Mouse (Mus musculus) embryonic facial prominence, embryonic 12.5 days (tissue): Measurements from ENCODE around the gene Psmb11. TPM values are rescaled to one million over a fixed set of nuclear protein-coding genes. Genes with fewer than 3 reads are reported as not detected.

Source experiments
- ATAC-seq: fragments of 200-750 bp; cut with Nextera tagmentation; 2 replicates; pipeline ENCODE4 v1.8.0; 2017; ENCODE audit not compliant: insufficient number of reproducible peaks, insufficient read depth, low FRiP score, low TSS enrichment
- H3K27ac ChIP-seq: fragments of 300-500 bp; sonication (generic); 2 replicates; pipeline ENCODE4 v1.5.1; 2016; ENCODE audit warnings: mild to moderate bottlenecking
- H3K27me3 ChIP-seq: fragments of 300-500 bp; sonication (generic); 2 replicates; pipeline ENCODE4 v1.6.1; 2016; ENCODE audit warnings: mild to moderate bottlenecking, moderate library complexity
- H3K36me3 ChIP-seq: fragments of 300-500 bp; sonication (generic); 2 replicates; pipeline ENCODE4 v1.6.1; 2016; ENCODE audit warnings: mild to moderate bottlenecking
- H3K4me1 ChIP-seq: fragments of 300-500 bp; sonication (generic); 2 replicates; pipeline ENCODE4 v1.6.1; 2016
- H3K4me2 ChIP-seq: fragments of 300-500 bp; sonication (generic); replicated peaks from 2 replicates; pipeline ENCODE4 v1.6.1; 2016; ENCODE audit warnings: mild to moderate bottlenecking, moderate library complexity
- H3K4me3 ChIP-seq: fragments of 300-500 bp; sonication (generic); 2 replicates; pipeline ENCODE4 v1.5.1; 2016; ENCODE audit warnings: mild to moderate bottlenecking
- H3K9ac ChIP-seq: fragments of 300-500 bp; sonication (generic); 2 replicates; pipeline ENCODE4 v1.6.1; 2016; ENCODE audit warnings: mild to moderate bottlenecking, moderate library complexity
- H3K9me3 ChIP-seq: fragments of 300-500 bp; sonication (generic); 2 replicates; pipeline ENCODE4 v1.6.1; 2016; ENCODE audit warnings: mild to moderate bottlenecking, moderate library complexity
- WGBS: fragments of 180-500 bp; shearing (Covaris S2); methylation state at CpG from one replicate; pipeline ENCODE4 v1.1.7; 2016; 5-methylcytosine and 5-hydroxymethylcytosine counted together
- polyA plus RNA-seq: library from polyadenylated mRNA; unstranded; fragments of >200 nt; fragmentation: Nextera tagmentation; extraction: Ambion mirVana; gene quantifications from 2 replicates; pipeline ENCODE4 v1.2.1, GENCODE M21; 2016

The Psmb11 gene
- polyA plus RNA-seq, 1 experiment from 2014 or later, result 0.05 TPM

DNA sequence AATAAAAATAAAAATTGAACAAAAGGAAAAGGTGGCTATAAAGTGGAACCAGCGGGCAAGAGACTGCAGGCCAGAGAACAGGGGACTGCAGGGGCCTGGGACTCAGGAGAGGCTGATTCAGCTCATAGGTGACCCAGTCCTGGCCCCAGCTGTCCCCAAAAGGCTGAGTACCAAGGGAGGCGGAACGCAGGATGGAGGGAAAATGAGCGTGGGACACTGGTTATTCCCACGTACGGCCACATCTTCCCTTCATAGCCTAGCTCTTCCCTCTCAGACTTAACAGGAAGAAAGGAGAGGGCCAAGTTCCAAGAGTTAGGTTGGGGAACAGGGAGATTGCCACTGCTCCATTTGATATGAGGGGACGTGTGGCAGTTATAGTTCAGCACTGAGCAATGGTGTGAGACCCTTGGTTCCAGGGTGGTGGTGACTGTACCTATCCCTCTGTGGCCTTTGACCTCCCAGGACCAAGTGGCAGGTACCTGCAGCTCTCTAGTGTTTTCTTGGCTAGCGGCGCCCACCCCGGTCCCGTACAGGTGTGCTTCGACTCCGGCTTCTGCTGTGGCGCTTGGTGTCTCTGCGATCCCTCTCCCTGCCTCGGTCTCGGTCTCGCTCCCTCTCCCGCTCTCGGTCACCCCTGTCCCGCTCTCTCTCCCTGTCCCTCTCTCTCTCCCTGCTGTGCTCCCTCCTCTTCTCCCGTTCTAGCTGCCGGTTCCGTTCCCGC, 21.2 kb downstream of the Psmb11 start:
- H3K27me3 ChIP-seq, result no peaks in the 10 kb centered on the region
- ATAC-seq, result no peak
- peaks cover 66% of the 10 kb centered on the region for H3K36me3 ChIP-seq
- no peak overlapping the region; the same call in 1 of the 2 replicates for H3K9ac ChIP-seq
- H3K4me3 ChIP-seq, result no peak overlapping the region
- H3K9me3 ChIP-seq, result no peaks in the 10 kb centered on the region
- H3K27ac ChIP-seq, result no peak overlapping the region
- H3K4me2 ChIP-seq, result no peak overlapping the region
- H3K4me1 ChIP-seq, result peaks cover 24% of the 10 kb centered on the region
- WGBS, result 79% methylated on average over 25 of the region's 25 CpGs

DNA sequence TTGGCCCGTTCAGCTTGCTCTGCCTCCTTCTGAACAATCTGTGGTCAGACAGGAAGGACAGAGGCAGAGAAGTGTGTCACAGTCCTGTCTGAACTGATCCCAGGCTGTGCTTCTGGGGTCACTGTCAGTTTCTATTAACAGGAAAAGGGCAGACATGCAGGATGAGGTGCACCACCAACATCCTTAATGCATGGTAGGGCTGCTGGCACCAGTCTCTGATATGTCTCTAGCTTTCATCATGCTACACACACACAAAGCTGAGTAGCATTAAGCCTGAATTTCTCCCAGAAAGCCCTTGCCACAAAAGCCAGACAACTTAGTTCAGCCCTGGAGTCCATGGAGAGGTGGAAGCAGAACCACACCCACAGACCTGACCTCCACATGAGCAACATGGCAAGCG, 21.8 kb downstream of the Psmb11 start:
- no peak overlapping the region for H3K4me3 ChIP-seq
- no peak overlapping the region for H3K27ac ChIP-seq
- no peak for ATAC-seq
- H3K27me3 ChIP-seq, result no peaks in the 10 kb centered on the region
- H3K9ac ChIP-seq, result no peak overlapping the region; the same call in 1 of the 2 replicates
- no peak overlapping the region for H3K4me2 ChIP-seq
- 87% methylated on average over 2 of the region's 2 CpGs for WGBS
- no peaks in the 10 kb centered on the region for H3K9me3 ChIP-seq
- H3K4me1 ChIP-seq, result peaks cover 24% of the 10 kb centered on the region
- peaks cover 69% of the 10 kb centered on the region for H3K36me3 ChIP-seq

DNA sequence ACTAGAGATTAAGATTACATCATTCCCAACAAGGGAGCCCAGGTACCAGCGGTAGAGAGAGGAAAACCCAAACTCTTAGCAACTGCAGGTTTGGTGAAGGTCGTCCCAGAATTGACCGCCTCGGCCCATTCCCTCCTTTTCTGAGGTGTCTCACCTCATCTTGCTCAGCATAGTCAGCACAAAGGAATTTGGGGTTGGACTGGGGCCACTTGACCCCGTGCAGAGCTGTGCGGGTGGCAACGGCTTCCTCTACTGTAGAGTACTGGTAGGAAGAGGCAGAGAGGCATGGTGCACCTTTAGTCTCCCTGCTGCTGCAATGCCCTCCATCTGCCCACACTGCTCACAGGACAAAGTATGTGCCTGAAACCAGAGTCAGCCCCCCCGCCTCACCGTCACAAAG, 23.1 kb downstream of the Psmb11 start:
- Histone ChIP-seq H3K27ac (no peak overlapping the region), H3K9ac (no peak overlapping the region), H3K9me3 (no peaks in the 10 kb centered on the region), H3K4me1 (peaks cover 19% of the 10 kb centered on the region), H3K4me3 (no peak overlapping the region), H3K36me3 (peaks cover 70% of the 10 kb centered on the region), H3K4me2 (no peak overlapping the region), H3K27me3 (no peaks in the 10 kb centered on the region)
- WGBS, result 88% methylated on average over 9 of the region's 9 CpGs
- ATAC-seq, result no peak

DNA sequence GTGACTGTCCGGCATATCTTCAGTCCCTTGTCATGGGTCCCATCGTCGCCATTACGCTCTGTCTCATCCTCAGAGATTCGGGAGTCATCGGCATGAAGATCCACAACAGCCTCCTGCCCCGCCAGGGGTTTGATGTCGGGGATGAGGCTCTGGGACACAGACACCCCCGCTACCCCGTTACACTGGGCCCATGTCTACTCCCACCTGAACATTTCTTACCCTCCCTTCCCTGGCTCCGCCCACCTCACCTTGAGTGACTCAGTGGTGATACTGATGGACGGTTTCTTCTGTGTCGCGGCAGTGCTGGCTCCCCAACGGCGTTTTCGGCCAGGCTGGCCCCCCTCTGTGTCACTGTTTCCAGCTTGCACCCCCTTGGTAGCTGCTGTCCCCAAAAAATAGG, 25.2 kb downstream of the Psmb11 start:
- Histone ChIP-seq H3K9me3 (no peaks in the 10 kb centered on the region), H3K27ac (no peak overlapping the region), H3K9ac (no peak overlapping the region), H3K4me2 (no peak overlapping the region), H3K4me3 (no peak overlapping the region), H3K4me1 (peaks cover 18% of the 10 kb centered on the region), H3K36me3 (peaks cover 89% of the 10 kb centered on the region), H3K27me3 (no peaks in the 10 kb centered on the region)
- 94% methylated on average over 17 of the region's 17 CpGs for WGBS
- no peak for ATAC-seq

DNA sequence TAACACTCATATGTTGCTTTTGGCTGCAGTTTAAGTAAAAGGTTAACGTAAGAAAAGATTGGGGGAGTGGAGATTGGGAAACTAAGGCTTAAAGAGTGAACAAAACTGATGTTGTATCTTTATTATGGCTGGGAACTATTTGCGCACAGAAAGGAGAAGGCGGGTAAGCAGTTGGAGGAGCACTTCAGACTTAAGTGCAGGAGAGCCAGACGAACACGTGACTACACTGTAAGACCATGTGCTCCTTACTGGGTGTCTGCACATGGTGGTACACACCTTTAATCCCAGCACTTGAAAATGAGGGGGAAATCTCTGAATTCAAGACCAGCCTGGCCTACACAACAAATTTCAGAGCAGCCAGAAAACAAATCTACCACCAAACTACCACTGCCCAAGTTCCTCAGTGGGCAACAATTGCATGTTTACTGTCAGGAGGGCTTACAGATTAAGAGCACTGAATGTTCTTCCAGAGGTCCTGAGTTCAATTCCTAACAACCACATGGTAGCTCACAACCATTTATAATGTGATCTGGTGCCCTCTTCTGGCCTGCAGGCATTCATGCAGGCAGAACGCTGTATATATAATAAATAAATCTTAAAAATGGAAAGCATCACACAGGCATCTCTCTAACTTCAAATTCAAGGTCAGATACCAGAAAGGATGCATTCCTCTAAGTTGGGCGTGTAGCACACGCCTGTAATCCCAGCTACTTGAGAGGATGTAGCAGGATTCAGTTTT, 25.8 kb downstream of the Psmb11 start:
- Histone ChIP-seq H3K27me3 (no peaks in the 10 kb centered on the region), H3K4me3 (no peak overlapping the region), H3K9ac (no peak overlapping the region), H3K4me2 (no peak overlapping the region), H3K9me3 (no peaks in the 10 kb centered on the region), H3K36me3 (peaks cover 91% of the 10 kb centered on the region), H3K27ac (no peak overlapping the region), H3K4me1 (peaks cover 20% of the 10 kb centered on the region)
- no peak for ATAC-seq
- WGBS, result 92% methylated on average over 8 of the region's 8 CpGs

DNA sequence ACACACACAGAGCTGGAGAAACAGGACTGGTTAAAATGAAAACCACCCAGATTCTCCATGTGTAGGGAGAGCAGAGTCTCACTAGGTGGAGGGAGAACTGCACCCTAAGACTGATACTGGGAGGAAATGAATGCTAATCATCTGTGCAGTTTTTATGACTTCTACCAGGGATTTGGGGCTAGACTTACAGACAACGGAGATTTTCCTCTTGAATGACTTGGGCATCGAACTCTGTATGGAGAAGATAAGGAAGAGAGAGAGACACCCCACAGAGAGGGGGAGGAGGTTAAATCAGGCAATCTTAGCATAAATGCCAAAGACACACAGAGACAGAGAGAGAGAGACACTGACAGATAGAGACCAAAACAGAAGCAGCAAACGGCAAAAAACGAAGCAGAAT, 26.7 kb downstream of the Psmb11 start:
- H3K27ac ChIP-seq, result no peak overlapping the region
- ATAC-seq, result no peak

DNA sequence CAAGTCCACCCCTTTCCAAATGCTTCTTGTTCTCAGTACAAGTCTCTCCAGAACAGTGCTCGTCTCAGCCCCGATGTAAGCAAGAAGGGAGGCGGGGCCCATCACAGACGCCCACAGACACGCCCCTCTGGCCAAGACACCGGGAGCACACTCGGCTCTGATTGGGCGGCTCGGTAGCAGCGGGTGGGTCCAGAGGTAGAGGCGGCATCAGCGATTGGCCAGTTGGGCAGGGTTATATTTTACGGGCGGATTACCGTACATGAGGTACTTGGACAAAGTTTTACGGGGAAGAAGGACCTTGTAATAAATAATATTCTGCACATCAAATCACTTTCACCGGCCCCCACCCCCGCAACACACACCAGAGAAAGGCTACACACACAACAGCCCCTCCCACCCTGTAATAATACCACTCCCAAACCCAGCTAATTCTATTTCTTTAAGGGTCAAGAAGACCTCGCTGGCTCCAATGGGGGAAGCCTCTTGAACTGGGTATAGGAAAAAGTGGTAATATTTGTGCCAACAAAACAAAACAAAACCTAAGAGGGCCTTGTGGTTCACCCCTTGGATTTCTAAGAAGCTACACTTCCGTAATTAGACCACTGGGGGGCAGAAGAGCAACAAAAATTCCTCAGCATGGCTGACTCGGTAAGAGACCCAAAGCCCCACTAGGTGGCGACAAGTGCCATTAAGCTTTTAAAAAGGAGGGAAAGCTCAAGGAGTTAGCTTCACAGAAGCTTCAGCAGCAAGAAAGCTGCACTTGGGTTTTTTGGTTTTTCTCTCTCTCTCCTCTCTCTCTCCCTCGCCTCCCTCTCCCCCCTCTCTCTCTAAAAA, 29.6 kb downstream of the Psmb11 start:
- Histone ChIP-seq H3K4me2 (peak overlapping the region; percentile 12; the same call in 1 of the 2 replicates), H3K9me3 (no peaks in the 10 kb centered on the region), H3K9ac (no peak overlapping the region), H3K4me3 (peak overlapping the region; percentile 11; the same call in 1 of the 2 replicates), H3K36me3 (peaks cover 72% of the 10 kb centered on the region), H3K27ac (0 out of 2 replicates have a peak overlapping the region, but pooled peaks have one; percentile 17), H3K27me3 (no peaks in the 10 kb centered on the region), H3K4me1 (peaks cover 35% of the 10 kb centered on the region)
- WGBS, result 64% methylated on average over 23 of the region's 23 CpGs
- ATAC-seq, result no peak; the same call in 1 of the 2 replicates

More for the DNA sequence above, 26.7 kb downstream of the Psmb11 start:
- 86% methylated on average over 4 of the region's 4 CpGs for WGBS
- no peak overlapping the region for H3K4me2 ChIP-seq
- H3K4me3 ChIP-seq, result no peak overlapping the region
- no peaks in the 10 kb centered on the region for H3K27me3 ChIP-seq
- H3K4me1 ChIP-seq, result peaks cover 27% of the 10 kb centered on the region
- H3K9ac ChIP-seq, result no peak overlapping the region
- H3K36me3 ChIP-seq, result peaks cover 83% of the 10 kb centered on the region
- H3K9me3 ChIP-seq, result no peaks in the 10 kb centered on the region

DNA sequence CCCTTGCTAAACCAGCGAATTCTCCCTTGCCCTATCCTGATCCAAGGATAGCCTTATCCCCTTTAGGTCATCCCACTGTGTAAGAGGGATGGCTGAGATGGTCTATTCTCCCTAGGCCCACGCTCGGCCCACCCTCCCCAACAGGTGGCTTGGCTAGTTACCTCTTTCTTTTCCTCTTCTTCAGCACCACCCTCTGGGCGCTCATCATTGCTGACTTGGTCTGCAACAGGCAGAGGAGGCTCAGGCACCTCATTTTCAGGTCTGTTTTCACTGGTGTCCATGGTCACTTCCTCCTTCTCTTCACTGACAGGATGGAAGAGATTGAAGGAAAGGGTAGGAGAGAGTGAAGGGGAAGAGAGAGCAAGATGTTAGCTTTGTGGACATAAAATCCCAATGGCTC, 30.3 kb downstream of the Psmb11 start:
- Histone ChIP-seq H3K4me3 (no peak overlapping the region), H3K27me3 (no peaks in the 10 kb centered on the region), H3K4me2 (peak overlapping the region; percentile 80), H3K36me3 (peaks cover 72% of the 10 kb centered on the region), H3K27ac (0 out of 2 replicates have a peak overlapping the region, but pooled peaks have one; percentile 17), H3K9ac (peak overlapping the region; percentile 24; the same call in 1 of the 2 replicates), H3K9me3 (no peaks in the 10 kb centered on the region), H3K4me1 (peaks cover 35% of the 10 kb centered on the region)
- WGBS, result 80% methylated on average over 4 of the region's 4 CpGs
- no peak for ATAC-seq

DNA sequence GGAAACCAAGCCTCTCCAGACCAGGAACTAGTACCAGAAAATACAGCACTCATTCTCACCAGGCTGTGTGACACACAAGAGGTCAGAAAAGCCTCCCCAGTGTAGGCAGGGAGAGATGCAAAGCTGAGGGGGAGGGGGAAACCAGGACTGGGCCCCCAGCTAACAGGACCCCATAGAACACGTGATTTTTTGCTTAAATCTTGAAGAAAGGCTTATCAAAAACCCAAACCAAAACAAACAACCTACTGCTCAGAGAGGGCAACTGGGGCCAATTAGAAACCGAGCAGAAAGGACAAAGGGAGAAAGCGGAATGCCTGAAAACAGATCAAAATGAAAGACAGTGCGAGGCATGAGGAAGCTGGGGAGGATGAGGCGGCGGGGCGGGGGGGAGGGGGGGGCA, 31.6 kb downstream of the Psmb11 start:
- peaks cover 35% of the 10 kb centered on the region for H3K4me1 ChIP-seq
- H3K36me3 ChIP-seq, result peaks cover 70% of the 10 kb centered on the region
- no peaks in the 10 kb centered on the region for H3K27me3 ChIP-seq
- WGBS, result 0% methylated on average over 7 of the region's 7 CpGs
- no peaks in the 10 kb centered on the region for H3K9me3 ChIP-seq
- H3K4me3 ChIP-seq, result peak overlapping the region; percentile 68
- H3K27ac ChIP-seq, result peak overlapping the region; percentile 86
- H3K9ac ChIP-seq, result peak overlapping the region; percentile 82
- peak overlapping the region; percentile 80 for H3K4me2 ChIP-seq
- ATAC-seq, result no peak

DNA sequence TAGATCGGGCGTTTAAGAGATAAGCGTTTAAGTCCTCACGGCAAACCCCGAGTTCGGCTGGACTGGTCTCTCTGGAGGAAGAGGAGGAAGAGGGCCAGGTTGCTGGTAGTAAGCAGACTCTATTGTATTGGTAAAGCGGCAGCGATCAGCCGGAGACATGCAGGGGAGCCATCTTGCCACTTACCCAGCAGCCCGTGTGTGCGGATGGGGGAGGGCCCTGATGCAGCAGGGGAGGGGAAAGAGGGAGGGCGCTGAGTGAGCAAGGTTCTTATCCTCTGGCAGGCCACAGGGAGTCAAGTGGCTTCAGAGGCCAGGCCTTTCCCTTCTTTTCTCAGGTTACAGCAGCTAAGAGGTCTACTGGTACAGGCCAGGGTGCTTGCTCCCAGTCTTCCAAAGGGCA, 32.3 kb downstream of the Psmb11 start:
- peak overlapping the region; percentile 80 for H3K4me2 ChIP-seq
- peak overlapping the region; percentile 68 for H3K4me3 ChIP-seq
- H3K4me1 ChIP-seq, result peaks cover 35% of the 10 kb centered on the region
- under 1% methylated on average over 12 of the region's 12 CpGs for WGBS
- H3K27ac ChIP-seq, result peak overlapping the region; percentile 86
- peaks cover 70% of the 10 kb centered on the region for H3K36me3 ChIP-seq
- ATAC-seq, result peak; percentile 78; the same call in 1 of the 2 replicates
- no peaks in the 10 kb centered on the region for H3K9me3 ChIP-seq
- no peaks in the 10 kb centered on the region for H3K27me3 ChIP-seq
- peak overlapping the region; percentile 82 for H3K9ac ChIP-seq

DNA sequence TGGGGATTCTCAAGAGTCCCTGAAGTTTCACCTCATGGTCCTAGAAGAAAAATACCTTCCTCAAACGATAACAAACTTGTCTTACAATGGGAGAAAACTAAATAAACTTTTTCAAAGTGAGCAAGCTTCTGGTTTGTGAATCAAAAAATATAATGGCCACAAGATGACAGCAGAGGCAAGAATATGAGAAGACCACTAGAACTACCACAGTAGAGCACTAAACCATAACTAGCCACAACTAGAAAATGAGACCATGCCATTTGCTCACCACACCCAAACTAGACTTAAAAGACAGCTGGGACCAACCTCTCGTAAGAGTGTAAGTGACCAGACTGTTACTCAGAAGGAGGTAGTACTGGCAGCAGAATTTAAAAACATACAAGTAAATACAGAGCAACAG, 38.8 kb downstream of the Psmb11 start:
- no peak overlapping the region for H3K4me2 ChIP-seq
- H3K9ac ChIP-seq, result no peak overlapping the region
- H3K27me3 ChIP-seq, result no peaks in the 10 kb centered on the region
- no peak for ATAC-seq
- no peak overlapping the region for H3K4me3 ChIP-seq
- peaks cover 91% of the 10 kb centered on the region for H3K36me3 ChIP-seq
- no peak overlapping the region for H3K27ac ChIP-seq
- H3K9me3 ChIP-seq, result no peaks in the 10 kb centered on the region
- WGBS, result 81% methylated on average over 2 of the region's 2 CpGs
- H3K4me1 ChIP-seq, result no peaks in the 10 kb centered on the region
